Mouse (Mus musculus): ENCODE results near the gene Rnf208. TPM values are rescaled to one million over a fixed set of nuclear protein-coding genes. Genes with fewer than 3 reads are reported as not detected.

Gene Rnf208
- polyA plus RNA-seq, 1 experiment = 248 TPM

Other genes starting within 250 kb of the Rnf208 start
- 638 and 695 TPM in 2 replicates for gene Nsmf, start 187.9 kb upstream of the Rnf208 start, polyA plus RNA-seq (2012; rRNA removed)
- gene Entpd8, start 162.0 kb upstream of the Rnf208 start, polyA plus RNA-seq (2012; rRNA removed) = 0.08 TPM in 1 of 2 replicates, not detected in the other
- not detected in 2 replicates for gene Noxa1, start 147.1 kb upstream of the Rnf208 start, polyA plus RNA-seq (2012; rRNA removed)
- 38.7 and 39.1 TPM in 2 replicates for gene Nrarp, start 61.5 kb upstream of the Rnf208 start, polyA plus RNA-seq (2012; rRNA removed)
- gene Tor4a, start 45.4 kb upstream of the Rnf208 start, polyA plus RNA-seq (2012; rRNA removed) = 2.6 and 3.0 TPM in 2 replicates
- gene Nelfb, start 30.8 kb upstream of the Rnf208 start, polyA plus RNA-seq (2012; rRNA removed) = 60.2 and 65.6 TPM in 2 replicates
- 0.06 and 0.15 TPM in 2 replicates for gene Stpg3, start 27.6 kb upstream of the Rnf208 start, polyA plus RNA-seq (2012; rRNA removed)
- 0.16 and 0.19 TPM in 2 replicates for gene Fam166a, start 23.5 kb upstream of the Rnf208 start, polyA plus RNA-seq (2012; rRNA removed)
- 499 and 548 TPM in 2 replicates for gene Tubb4b, start 17.6 kb upstream of the Rnf208 start, polyA plus RNA-seq (2012; rRNA removed)
- gene Slc34a3, start 7.9 kb upstream of the Rnf208 start, polyA plus RNA-seq (2012; rRNA removed) = 0.08 and 0.15 TPM in 2 replicates
- gene Rnf224, start 5.5 kb upstream of the Rnf208 start, polyA plus RNA-seq (2012; rRNA removed) = not detected in 2 replicates
- 0.24 and 0.53 TPM in 2 replicates for gene Cysrt1, start 197 bp downstream of the Rnf208 start, polyA plus RNA-seq (2012; rRNA removed)
- 15.8 and 16.4 TPM in 2 replicates for gene AL732309.1, start 4.6 kb downstream of the Rnf208 start, polyA plus RNA-seq (2012; rRNA removed)
- gene Tmem203, start 13.2 kb downstream of the Rnf208 start, polyA plus RNA-seq (2012; rRNA removed) = 29.8 and 31.1 TPM in 2 replicates
- gene Tprn, start 20.4 kb downstream of the Rnf208 start, polyA plus RNA-seq (2012; rRNA removed) = 13.5 and 18.9 TPM in 2 replicates
- gene Ssna1, start 30.2 kb downstream of the Rnf208 start, polyA plus RNA-seq (2012; rRNA removed) = 75.4 and 86.0 TPM in 2 replicates
- gene Anapc2, start 30.2 kb downstream of the Rnf208 start, polyA plus RNA-seq (2012; rRNA removed) = 69.9 and 79.0 TPM in 2 replicates
- not detected in 2 replicates for gene Tmem210, start 45.9 kb downstream of the Rnf208 start, polyA plus RNA-seq (2012; rRNA removed)
- 0.15 TPM in 1 of 2 replicates, not detected in the other for gene Lrrc26, start 47.7 kb downstream of the Rnf208 start, polyA plus RNA-seq (2012; rRNA removed)
- 313 and 325 TPM in 2 replicates for gene Grin1, start 76.9 kb downstream of the Rnf208 start, polyA plus RNA-seq (2012; rRNA removed)
- gene Man1b1, start 90.1 kb downstream of the Rnf208 start, polyA plus RNA-seq (2012; rRNA removed) = 31.1 and 31.8 TPM in 2 replicates
- 62.5 and 63.9 TPM in 2 replicates for gene Dpp7, start 114.1 kb downstream of the Rnf208 start, polyA plus RNA-seq (2012; rRNA removed)
- 15.0 and 17.9 TPM in 2 replicates for gene Uap1l1, start 123.4 kb downstream of the Rnf208 start, polyA plus RNA-seq (2012; rRNA removed)
- gene Sapcd2, start 130.1 kb downstream of the Rnf208 start, polyA plus RNA-seq (2012; rRNA removed) = 3.9 and 5.3 TPM in 2 replicates
- 14.1 and 19.3 TPM in 2 replicates for gene Entpd2, start 153.6 kb downstream of the Rnf208 start, polyA plus RNA-seq (2012; rRNA removed)
- 383 and 426 TPM in 2 replicates for gene Npdc1, start 157.1 kb downstream of the Rnf208 start, polyA plus RNA-seq (2012; rRNA removed)
- 0.40 and 0.67 TPM in 2 replicates for gene Fut7, start 181.0 kb downstream of the Rnf208 start, polyA plus RNA-seq (2012; rRNA removed)
- gene Abca2, start 186.4 kb downstream of the Rnf208 start, polyA plus RNA-seq (2012; rRNA removed) = 107 TPM in 2 replicates
- 0.42 and 1.4 TPM in 2 replicates for gene Clic3, start 214.6 kb downstream of the Rnf208 start, polyA plus RNA-seq (2012; rRNA removed)
- 110 and 114 TPM in 2 replicates for gene Paxx, start 218.8 kb downstream of the Rnf208 start, polyA plus RNA-seq (2012; rRNA removed)
- gene Ptgds, start 227.8 kb downstream of the Rnf208 start, polyA plus RNA-seq (2012; rRNA removed) = 2,136 and 2,926 TPM in 2 replicates